Mouse (Mus musculus) forebrain, embryonic 14.5 days (tissue): ENCODE data around the gene Bicdl2. TPM values are rescaled to one million over a fixed set of nuclear protein-coding genes. Genes with fewer than 3 reads are reported as not detected.
A peak's percentile ranks its signal among the peaks of the same experiment; 100 is the strongest.

Experiments used
- ATAC-seq: fragments of 200-750 bp; cut with Nextera tagmentation; 2 replicates; pipeline ENCODE4 v1.8.0; 2017; ENCODE audit warnings: mild to moderate bottlenecking, moderate library complexity
- DNase-seq: peaks from one replicate; pipeline ENCODE4 v3.0.0-alpha.2; 2015; ENCODE audit warnings: low spot score
- H3K27ac ChIP-seq: fragments of 300-500 bp; sonication (generic); 2 replicates; pipeline ENCODE4 v1.5.1; 2014; ENCODE audit warnings: low read depth, mild to moderate bottlenecking, control low read depth, low read length, moderate library complexity
- H3K27me3 ChIP-seq: fragments of 300-500 bp; sonication (generic); replicated peaks from 2 replicates; pipeline ENCODE4 v1.6.1; 2014; ENCODE audit warnings: low read length, control low read depth, mixed read lengths; ENCODE audit not compliant: control insufficient read depth, insufficient read depth
- H3K36me3 ChIP-seq: fragments of 300-500 bp; sonication (generic); 2 replicates; pipeline ENCODE4 v1.6.1; 2014; ENCODE audit warnings: low read length, control low read depth; ENCODE audit not compliant: control insufficient read depth, insufficient read depth
- H3K4me1 ChIP-seq: fragments of 300-500 bp; sonication (generic); 2 replicates; pipeline ENCODE4 v1.6.1; 2014; ENCODE audit warnings: antibody characterized with exemption, low read length, control low read depth; ENCODE audit not compliant: control insufficient read depth, insufficient read depth
- H3K4me2 ChIP-seq: fragments of 300-500 bp; sonication (generic); 2 replicates; pipeline ENCODE4 v1.6.1; 2014; ENCODE audit warnings: mild to moderate bottlenecking, control low read depth, low read length
- H3K4me3 ChIP-seq: fragments of 300-500 bp; sonication (generic); 2 replicates; pipeline ENCODE4 v1.5.1; 2014; ENCODE audit warnings: low read depth, low read length, control low read depth
- H3K9ac ChIP-seq: fragments of 300-500 bp; sonication (generic); 2 replicates; pipeline ENCODE4 v1.6.1; 2014; ENCODE audit warnings: mild to moderate bottlenecking, low read length, control low read depth, moderate library complexity
- H3K9me3 ChIP-seq: fragments of 300-500 bp; sonication (generic); replicated peaks from 2 replicates; pipeline ENCODE4 v1.6.1; 2016; ENCODE audit warnings: low read length, control low read depth, mixed read lengths; ENCODE audit not compliant: control insufficient read depth
- WGBS: fragments of 180-500 bp; shearing (Covaris S2); extraction: QIAGEN DNeasy Blood & Tissue Kit; methylation state at CpG from one replicate; pipeline ENCODE4 v1.1.7; 2014; 5-methylcytosine and 5-hydroxymethylcytosine counted together
- polyA plus RNA-seq: library from polyadenylated mRNA; unstranded; fragments of >200 nt; fragmentation: Nextera tagmentation; extraction: Ambion mirVana; gene quantifications from 2 replicates; pipeline ENCODE4 v1.2.1, GENCODE M21; 2014

Bicdl2 gene
- polyA plus RNA-seq, 1 experiment from 2014 or later, result not detected

DNA sequence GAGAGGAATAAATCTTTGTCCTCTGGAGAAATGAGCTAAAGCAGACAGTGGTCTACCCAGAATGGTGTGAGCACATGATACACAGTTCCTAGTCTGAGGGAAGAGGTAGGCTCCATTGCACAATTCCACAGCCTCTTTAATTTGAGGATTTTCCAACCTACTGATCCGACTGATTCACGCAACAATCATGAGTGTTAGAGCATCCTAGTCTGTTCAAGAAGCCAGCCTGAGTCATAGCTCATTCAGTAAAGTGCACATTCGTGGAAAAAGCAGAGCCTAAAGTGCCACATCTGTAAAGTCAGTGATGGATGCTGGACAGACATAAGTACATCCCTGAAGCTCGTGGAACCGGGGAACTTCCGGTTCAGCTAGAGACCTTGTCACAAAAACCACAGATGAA is 8.9 kb upstream of the Bicdl2 start:
- ATAC-seq, result no peak
- DNase-seq, result no peak

DNA sequence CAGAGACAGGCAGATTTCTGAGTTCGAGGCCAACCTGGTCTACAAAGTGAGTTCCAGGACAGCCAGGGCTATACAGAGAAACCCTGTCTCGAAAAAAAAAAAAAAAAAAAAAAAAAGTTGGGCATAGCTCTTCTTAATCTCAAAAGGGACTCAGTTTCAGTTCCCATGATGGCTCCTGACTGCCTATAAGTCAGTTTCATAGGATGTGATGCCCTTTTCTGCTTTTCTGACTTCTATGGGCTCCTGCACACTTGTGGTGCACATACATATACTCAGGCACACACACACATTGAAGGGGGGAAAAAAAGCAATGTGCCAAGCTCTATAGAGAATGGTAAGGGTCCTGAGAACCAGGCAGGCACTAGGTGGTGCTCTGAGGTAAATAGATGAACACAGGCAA is 7.0 kb upstream of the Bicdl2 start:
- no peak for ATAC-seq
- H3K4me2 ChIP-seq, result no peak overlapping the region
- no peaks in the 10 kb centered on the region for H3K36me3 ChIP-seq
- no peaks in the 10 kb centered on the region for H3K9me3 ChIP-seq
- no peak for DNase-seq
- H3K27ac ChIP-seq, result no peak overlapping the region
- 75% methylated on average over 1 of the region's 2 CpGs for WGBS
- H3K4me1 ChIP-seq, result no peaks in the 10 kb centered on the region
- H3K9ac ChIP-seq, result no peak overlapping the region
- 0 out of 2 replicates have a peak, but pooled peaks cover 5% of the 10 kb centered on the region for H3K27me3 ChIP-seq
- H3K4me3 ChIP-seq, result no peak overlapping the region

More for the DNA sequence above, 8.9 kb upstream of the Bicdl2 start:
- H3K4me1 ChIP-seq, result no peaks in the 10 kb centered on the region
- H3K9ac ChIP-seq, result no peak overlapping the region
- WGBS, result 81% methylated on average over 6 of the region's 6 CpGs
- no peak overlapping the region for H3K27ac ChIP-seq
- no peak overlapping the region for H3K4me2 ChIP-seq
- no peak overlapping the region for H3K4me3 ChIP-seq
- H3K36me3 ChIP-seq, result no peaks in the 10 kb centered on the region
- H3K9me3 ChIP-seq, result no peaks in the 10 kb centered on the region
- no peaks in the 10 kb centered on the region for H3K27me3 ChIP-seq

DNA sequence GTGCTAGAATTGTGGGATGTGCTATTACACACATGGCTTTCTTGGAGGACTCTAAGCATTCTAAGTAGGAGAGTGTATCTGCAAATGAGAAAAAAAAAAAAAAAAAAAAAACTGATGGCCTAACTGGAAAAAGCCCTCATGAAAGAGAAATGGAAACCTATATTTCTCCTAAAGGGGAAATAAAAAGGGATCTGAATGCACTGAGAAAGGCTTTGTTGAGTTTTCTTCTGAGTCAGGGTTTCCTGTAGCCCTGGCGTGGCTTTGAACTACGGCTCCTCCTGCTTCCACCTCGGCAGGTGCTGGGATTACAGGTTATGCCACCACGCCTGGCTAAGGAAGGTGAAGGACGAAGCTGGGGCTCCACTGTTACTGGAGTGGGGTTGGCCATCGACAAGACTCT is 6.3 kb upstream of the Bicdl2 start:
- Histone ChIP-seq H3K4me2 (no peak overlapping the region), H3K36me3 (no peaks in the 10 kb centered on the region), H3K9ac (no peak overlapping the region), H3K27ac (no peak overlapping the region), H3K4me3 (no peak overlapping the region), H3K9me3 (no peaks in the 10 kb centered on the region), H3K27me3 (0 out of 2 replicates have a peak, but pooled peaks cover 5% of the 10 kb centered on the region), H3K4me1 (no peaks in the 10 kb centered on the region)
- DNase-seq (no peak), ATAC-seq (no peak)
- 65% methylated on average over 6 of the region's 6 CpGs for WGBS

DNA sequence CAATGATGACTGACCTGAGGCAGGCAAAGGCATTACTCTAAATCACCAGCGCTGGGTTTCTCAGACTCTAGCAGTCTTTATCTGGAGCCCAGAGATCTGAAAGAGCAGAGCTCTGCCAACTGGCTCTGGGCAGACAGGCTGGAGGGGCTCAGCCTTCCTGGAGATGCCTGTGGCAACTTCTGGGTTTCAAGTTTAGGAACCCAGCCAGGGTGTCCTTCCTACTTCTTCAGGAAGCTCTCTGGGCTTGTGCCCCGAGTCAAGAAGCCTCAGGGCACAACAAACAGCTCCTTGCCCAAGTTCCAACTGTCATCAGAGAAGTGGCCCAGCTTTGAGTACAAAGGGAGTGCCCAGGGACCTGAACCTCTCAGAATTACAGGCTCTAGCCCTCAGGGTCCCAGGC is 5.9 kb upstream of the Bicdl2 start:
- Histone ChIP-seq H3K27ac (no peak overlapping the region), H3K9me3 (no peaks in the 10 kb centered on the region), H3K4me3 (no peak overlapping the region), H3K4me2 (no peak overlapping the region), H3K27me3 (0 out of 2 replicates have a peak, but pooled peaks cover 5% of the 10 kb centered on the region), H3K4me1 (no peaks in the 10 kb centered on the region), H3K9ac (no peak overlapping the region), H3K36me3 (no peaks in the 10 kb centered on the region)
- DNase-seq (no peak), ATAC-seq (no peak)
- WGBS, result 70% methylated on average over 2 of the region's 2 CpGs

DNA sequence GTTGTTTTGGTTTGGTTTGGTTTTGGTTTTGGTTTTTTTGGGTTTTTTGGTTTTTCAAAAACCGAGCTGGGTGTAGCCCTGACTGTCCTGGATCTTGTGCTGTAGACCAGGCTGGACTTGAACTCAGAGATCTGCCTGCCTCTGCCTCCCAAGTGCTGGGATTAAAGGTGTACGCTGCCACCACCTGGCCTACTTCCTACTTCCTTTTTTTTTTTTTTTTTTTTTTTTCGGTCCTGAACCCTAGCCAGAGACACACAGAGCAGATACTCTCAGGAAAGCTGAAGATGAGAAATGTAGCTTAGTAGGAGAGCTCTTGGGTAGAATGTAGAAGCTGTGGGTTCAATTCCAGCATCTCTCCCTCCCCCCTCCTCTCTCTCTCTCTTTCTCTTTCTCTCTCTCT is 1.9 kb upstream of the Bicdl2 start:
- H3K27ac ChIP-seq, result no peak overlapping the region
- no peak overlapping the region for H3K9ac ChIP-seq
- H3K4me2 ChIP-seq, result no peak overlapping the region
- H3K4me1 ChIP-seq, result no peaks in the 10 kb centered on the region
- 94% methylated on average over 3 of the region's 3 CpGs for WGBS
- H3K9me3 ChIP-seq, result no peaks in the 10 kb centered on the region
- ATAC-seq, result no peak
- no peak overlapping the region for H3K4me3 ChIP-seq
- no peak for DNase-seq
- no peaks in the 10 kb centered on the region for H3K36me3 ChIP-seq
- H3K27me3 ChIP-seq, result peaks cover 30% of the 10 kb centered on the region

DNA sequence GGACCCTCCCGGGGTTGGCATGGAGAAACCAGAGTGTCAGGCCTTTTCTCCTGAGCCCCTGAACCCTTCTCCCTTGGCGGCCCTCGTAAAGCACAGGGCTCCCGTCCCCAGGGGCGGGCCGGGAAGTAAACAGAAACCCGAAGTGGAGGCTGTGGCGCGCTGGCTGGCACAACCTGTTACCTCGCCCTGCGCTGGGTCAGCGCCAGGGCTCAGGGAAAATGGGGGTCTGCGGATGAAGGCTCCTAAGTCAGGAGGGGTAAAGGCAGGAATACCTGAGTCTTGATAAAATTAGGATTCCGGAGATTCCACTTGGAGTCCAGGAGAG is 532 bp downstream of the Bicdl2 start:
- peaks cover 34% of the 10 kb centered on the region for H3K27me3 ChIP-seq
- DNase-seq, result no peak
- H3K4me2 ChIP-seq, result no peak overlapping the region
- H3K4me1 ChIP-seq, result no peaks in the 10 kb centered on the region
- H3K9me3 ChIP-seq, result no peaks in the 10 kb centered on the region
- no peak overlapping the region for H3K9ac ChIP-seq
- no peak overlapping the region for H3K27ac ChIP-seq
- no peak overlapping the region for H3K4me3 ChIP-seq
- no peak for ATAC-seq
- 3% methylated on average over 13 of the region's 14 CpGs for WGBS
- no peaks in the 10 kb centered on the region for H3K36me3 ChIP-seq

DNA sequence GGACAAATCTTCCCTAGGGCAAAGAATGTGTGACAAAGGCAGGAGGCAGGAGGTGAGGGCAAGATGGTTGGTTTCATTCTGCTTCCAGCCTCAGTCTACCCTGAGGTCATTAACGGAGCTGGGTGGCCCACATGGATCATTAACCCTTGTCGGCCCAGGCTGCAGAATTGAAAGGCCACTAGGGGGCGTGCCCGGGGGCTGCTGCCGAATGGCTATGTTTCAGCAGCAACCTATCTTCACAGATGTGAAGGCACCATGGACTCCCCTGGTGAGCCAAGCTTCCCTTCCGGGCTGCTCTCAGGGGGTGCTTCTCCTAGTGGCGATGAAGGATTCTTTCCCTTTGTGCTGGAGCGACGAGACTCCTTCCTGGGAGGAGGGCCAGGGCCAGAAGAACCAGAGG is 1.2 kb downstream of the Bicdl2 start:
- Histone ChIP-seq H3K4me1 (no peaks in the 10 kb centered on the region), H3K27ac (no peak overlapping the region), H3K9ac (no peak overlapping the region), H3K4me3 (no peak overlapping the region), H3K4me2 (no peak overlapping the region), H3K9me3 (no peaks in the 10 kb centered on the region), H3K27me3 (peaks cover 34% of the 10 kb centered on the region), H3K36me3 (0 out of 2 replicates have a peak, but pooled peaks cover 5% of the 10 kb centered on the region)
- DNase-seq (no peak), ATAC-seq (no peak)
- WGBS, result 4% methylated on average over 9 of the region's 9 CpGs

DNA sequence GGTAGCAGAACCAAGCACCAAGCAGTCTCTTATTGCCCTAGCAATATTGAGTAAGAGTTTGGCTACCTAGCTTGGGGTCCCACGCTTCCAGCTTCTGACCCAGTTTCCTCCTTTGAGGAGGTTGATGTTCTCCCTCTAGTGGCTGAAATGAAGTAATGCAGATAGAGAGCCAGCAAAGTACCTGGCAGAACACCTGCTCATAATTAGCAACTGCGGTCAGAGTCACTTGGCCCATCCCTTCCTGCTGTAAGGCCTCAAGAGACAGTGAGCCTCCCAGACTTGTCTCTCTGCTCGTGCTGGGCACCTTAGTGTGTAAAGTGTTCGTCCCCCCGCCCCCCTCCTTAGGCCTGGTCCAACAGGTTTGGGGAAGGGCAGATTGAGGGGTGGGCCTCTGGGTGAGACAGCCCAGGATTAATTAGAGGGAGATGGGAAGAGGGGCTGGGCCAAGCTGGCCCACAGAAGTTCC is 4.3 kb downstream of the Bicdl2 start:
- Histone ChIP-seq H3K4me3 (no peak overlapping the region), H3K27me3 (peaks cover 28% of the 10 kb centered on the region), H3K4me2 (no peak overlapping the region), H3K9ac (no peak overlapping the region), H3K4me1 (no peaks in the 10 kb centered on the region), H3K27ac (no peak overlapping the region), H3K36me3 (peaks cover 28% of the 10 kb centered on the region), H3K9me3 (no peaks in the 10 kb centered on the region)
- peak; percentile 65 for DNase-seq
- peak; percentile 45; the same call in 1 of the 2 replicates for ATAC-seq
- WGBS, result 10% methylated on average over 5 of the region's 5 CpGs

DNA sequence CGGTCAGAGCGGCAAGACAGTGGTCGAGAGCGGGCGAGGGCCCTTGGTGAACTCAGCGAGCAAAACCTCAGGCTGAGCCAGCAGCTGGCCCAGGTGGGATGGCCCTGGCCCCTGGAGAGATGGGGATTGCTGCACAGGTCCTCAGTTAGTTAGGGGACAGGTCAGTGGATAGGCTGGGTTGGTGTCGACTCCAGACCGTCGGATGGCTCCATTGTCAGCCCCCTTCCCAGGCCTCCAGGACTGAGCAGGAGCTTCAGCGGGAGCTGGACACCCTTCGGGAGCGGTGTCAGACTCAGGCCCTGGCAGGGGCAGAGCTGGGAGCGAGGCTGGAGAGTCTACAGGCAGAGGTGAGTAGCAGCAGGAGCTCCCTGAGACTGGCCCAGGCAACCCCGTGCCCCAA is 5.2 kb downstream of the Bicdl2 start:
- H3K9me3 ChIP-seq, result no peaks in the 10 kb centered on the region
- DNase-seq, result no peak
- 86% methylated on average over 14 of the region's 14 CpGs for WGBS
- H3K4me2 ChIP-seq, result no peak overlapping the region
- no peak overlapping the region for H3K9ac ChIP-seq
- peaks cover 36% of the 10 kb centered on the region for H3K36me3 ChIP-seq
- H3K27me3 ChIP-seq, result peaks cover 20% of the 10 kb centered on the region
- H3K4me1 ChIP-seq, result no peaks in the 10 kb centered on the region
- ATAC-seq, result no peak
- no peak overlapping the region for H3K4me3 ChIP-seq
- no peak overlapping the region for H3K27ac ChIP-seq
